Mouse (Mus musculus) stomach, embryonic 14.5 days (tissue): Measurements from ENCODE around the gene Mmp9. TPM values are rescaled to one million over a fixed set of nuclear protein-coding genes. Genes with fewer than 3 reads are reported as not detected.

ENCODE experiments used
- ATAC-seq: fragments of 200-750 bp; cut with Nextera tagmentation; 2 replicates; pipeline ENCODE4 v1.8.0; 2017; ENCODE audit warnings: low read depth, moderate TSS enrichment; ENCODE audit not compliant: insufficient number of reproducible peaks, insufficient read depth, low FRiP score
- H3K27ac ChIP-seq: fragments of 300-500 bp; sonication (generic); 2 replicates; pipeline ENCODE4 v1.5.1; 2014; ENCODE audit warnings: mild to moderate bottlenecking, low read length, moderate library complexity, mixed read lengths
- H3K27me3 ChIP-seq: fragments of 300-500 bp; sonication (generic); 2 replicates; pipeline ENCODE4 v1.6.1; 2014; ENCODE audit warnings: low read length, control low read depth, mixed read lengths; ENCODE audit not compliant: control insufficient read depth, insufficient read depth
- H3K36me3 ChIP-seq: fragments of 300-500 bp; sonication (generic); 2 replicates; pipeline ENCODE4 v1.6.1; 2014; ENCODE audit warnings: mild to moderate bottlenecking, control low read depth, low read length, moderate library complexity, mixed read lengths; ENCODE audit not compliant: control insufficient read depth, insufficient read depth
- H3K4me1 ChIP-seq: fragments of 300-500 bp; sonication (generic); 2 replicates; pipeline ENCODE4 v1.6.1; 2014; ENCODE audit warnings: low read length, control low read depth, mixed read lengths; ENCODE audit not compliant: control insufficient read depth, insufficient read depth
- H3K4me2 ChIP-seq: fragments of 300-500 bp; sonication (generic); replicated peaks from 2 replicates; pipeline ENCODE4 v1.6.1; 2014; ENCODE audit warnings: low read depth, low read length, control low read depth
- H3K4me3 ChIP-seq: fragments of 300-500 bp; sonication (generic); 2 replicates; pipeline ENCODE4 v1.5.1; 2014; ENCODE audit warnings: low read depth, low read length, control low read depth
- H3K9ac ChIP-seq: fragments of 300-500 bp; sonication (generic); replicated peaks from 2 replicates; pipeline ENCODE4 v1.6.1; 2014; ENCODE audit warnings: low read depth, mild to moderate bottlenecking, control low read depth, low read length, moderate library complexity, mixed read lengths
- H3K9me3 ChIP-seq: fragments of 300-500 bp; sonication (generic); 2 replicates; pipeline ENCODE4 v1.6.1; 2016; ENCODE audit warnings: low read depth, low read length, control low read depth; ENCODE audit not compliant: control insufficient read depth
- WGBS: fragments of 180-500 bp; shearing (Covaris S2); extraction: QIAGEN DNeasy Blood & Tissue Kit; methylation state at CpG from one replicate; pipeline ENCODE4 v1.1.7; 2014; 5-methylcytosine and 5-hydroxymethylcytosine counted together
- polyA plus RNA-seq: library from polyadenylated mRNA; unstranded; fragments of >200 nt; fragmentation: Nextera tagmentation; extraction: Ambion mirVana; gene quantifications from 2 replicates; pipeline ENCODE4 v1.2.1, GENCODE M21; 2014

The Mmp9 gene
- polyA plus RNA-seq, 1 experiment from 2014 or later: 1.8 TPM

DNA sequence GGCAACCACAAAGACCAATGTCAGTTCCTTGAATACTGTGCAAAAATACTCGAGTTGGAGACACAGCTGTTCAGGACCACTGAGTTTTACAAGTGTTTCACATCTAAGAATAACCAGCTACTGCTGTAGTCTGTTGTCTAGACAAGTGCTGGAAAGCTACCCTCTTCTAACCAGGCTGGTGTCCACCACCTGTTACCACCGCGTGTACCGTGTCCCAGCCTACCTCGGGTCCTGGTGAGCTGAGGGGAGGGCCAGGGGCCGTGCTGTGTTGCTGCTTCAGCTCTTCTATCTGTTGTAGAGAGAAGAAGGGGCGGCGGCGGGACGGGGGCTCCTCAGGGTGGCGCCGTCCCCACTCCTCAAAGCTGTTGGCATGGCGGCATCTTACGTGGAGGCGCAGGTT is 41.5 kb upstream of the Mmp9 start:
- H3K9ac ChIP-seq: no peak overlapping the region
- no peak for ATAC-seq
- WGBS: 94% methylated on average over 15 of the region's 15 CpGs

DNA sequence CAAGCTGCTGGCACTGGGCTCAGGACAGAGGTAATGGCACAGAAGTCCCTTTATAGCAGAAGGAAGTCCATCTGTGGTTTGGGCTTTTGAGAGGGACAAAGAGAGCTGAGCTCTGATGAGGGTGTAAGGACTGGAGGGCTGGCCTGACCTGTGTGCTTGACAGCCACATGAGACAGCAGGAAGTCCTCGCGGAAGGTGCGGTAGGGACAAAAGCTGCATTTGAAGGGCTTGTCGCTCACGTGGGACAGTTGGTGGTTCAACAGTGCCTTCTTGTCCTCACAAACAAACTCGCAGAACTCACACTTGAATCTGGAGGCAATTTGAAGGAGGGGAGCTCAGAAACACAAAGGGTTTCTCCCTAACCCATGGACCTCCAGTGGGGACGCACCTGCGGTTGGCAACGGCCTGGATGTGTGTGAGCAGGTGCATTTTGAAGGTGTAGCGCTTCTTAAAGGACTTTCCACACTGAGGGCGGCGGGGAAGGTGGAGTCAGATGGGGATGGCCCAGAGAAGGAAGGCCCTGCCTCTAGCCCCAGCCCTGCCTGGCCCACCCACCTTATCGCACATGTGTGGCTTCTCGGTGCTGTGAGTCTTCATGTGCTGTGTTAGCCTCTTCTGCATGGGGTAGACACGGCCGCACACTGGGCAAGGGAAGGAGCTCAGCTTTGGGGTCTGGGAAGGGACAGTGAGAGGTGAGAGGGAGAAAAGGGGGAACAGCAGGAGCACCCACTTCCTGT is 40.7 kb upstream of the Mmp9 start:
- Histone ChIP-seq H3K4me2 (no peak overlapping the region), H3K9me3 (no peaks in the 10 kb centered on the region), H3K9ac (no peak overlapping the region), H3K27ac (no peak overlapping the region), H3K4me1 (no peaks in the 10 kb centered on the region), H3K27me3 (no peaks in the 10 kb centered on the region), H3K4me3 (no peak overlapping the region), H3K36me3 (peaks cover 95% of the 10 kb centered on the region)
- ATAC-seq: no peak
- WGBS: 92% methylated on average over 16 of the region's 16 CpGs

More for the DNA sequence above, 41.5 kb upstream of the Mmp9 start:
- Histone ChIP-seq H3K27me3 (no peaks in the 10 kb centered on the region), H3K4me2 (no peak overlapping the region), H3K4me3 (no peak overlapping the region), H3K9me3 (no peaks in the 10 kb centered on the region), H3K36me3 (peaks cover 95% of the 10 kb centered on the region), H3K27ac (no peak overlapping the region), H3K4me1 (no peaks in the 10 kb centered on the region)

DNA sequence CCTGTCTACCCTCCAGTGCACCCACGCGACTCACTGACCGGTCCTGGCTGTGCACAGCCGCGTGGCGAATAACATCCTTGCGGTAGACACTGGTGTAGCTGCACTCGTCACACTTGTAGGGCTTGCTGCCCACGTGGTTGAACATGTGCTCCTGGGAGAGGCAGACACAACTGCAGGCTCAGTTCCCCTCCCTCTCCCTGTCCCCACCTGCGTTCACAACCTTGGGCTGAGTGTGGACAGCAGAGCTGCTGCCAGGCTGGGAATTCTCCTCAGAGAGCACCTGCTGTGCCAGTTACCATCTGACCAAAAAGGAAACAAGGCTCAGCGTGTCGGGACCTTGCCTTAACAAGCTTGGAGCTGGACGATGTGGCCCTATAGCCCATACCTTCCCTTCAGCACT is 39.2 kb upstream of the Mmp9 start:
- Histone ChIP-seq H3K9ac (no peak overlapping the region), H3K4me2 (no peak overlapping the region), H3K27me3 (no peaks in the 10 kb centered on the region), H3K9me3 (peaks cover 5% of the 10 kb centered on the region), H3K4me1 (no peaks in the 10 kb centered on the region), H3K36me3 (peaks cover 95% of the 10 kb centered on the region), H3K27ac (no peak overlapping the region), H3K4me3 (no peak overlapping the region)
- ATAC-seq: no peak
- WGBS: 90% methylated on average over 13 of the region's 13 CpGs

DNA sequence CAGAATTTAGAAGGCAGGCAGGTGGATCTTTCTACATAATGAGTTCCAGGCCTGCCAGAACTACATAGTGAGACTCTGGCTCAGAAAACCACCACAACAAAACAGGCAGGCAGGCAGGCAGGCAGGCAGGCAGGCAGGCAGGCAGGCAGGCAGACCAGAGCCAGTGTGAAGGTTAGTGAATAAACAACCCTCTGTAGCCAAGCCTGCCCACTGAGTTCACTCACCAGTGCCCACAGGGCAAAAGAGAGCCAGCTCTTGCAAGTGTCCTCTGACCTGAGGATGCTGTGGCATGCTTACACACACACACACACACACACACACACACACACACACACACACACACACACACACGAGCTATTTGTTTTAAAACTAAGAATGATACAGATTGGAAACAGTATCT is 37.1 kb upstream of the Mmp9 start:
- no peak for ATAC-seq
- Histone ChIP-seq H3K27me3 (no peaks in the 10 kb centered on the region), H3K9ac (no peak overlapping the region), H3K4me3 (no peak overlapping the region), H3K4me2 (no peak overlapping the region), H3K9me3 (peaks cover 5% of the 10 kb centered on the region), H3K36me3 (peaks cover 95% of the 10 kb centered on the region), H3K27ac (no peak overlapping the region), H3K4me1 (no peaks in the 10 kb centered on the region)
- 77% methylated on average over 1 of the region's 1 CpGs for WGBS

DNA sequence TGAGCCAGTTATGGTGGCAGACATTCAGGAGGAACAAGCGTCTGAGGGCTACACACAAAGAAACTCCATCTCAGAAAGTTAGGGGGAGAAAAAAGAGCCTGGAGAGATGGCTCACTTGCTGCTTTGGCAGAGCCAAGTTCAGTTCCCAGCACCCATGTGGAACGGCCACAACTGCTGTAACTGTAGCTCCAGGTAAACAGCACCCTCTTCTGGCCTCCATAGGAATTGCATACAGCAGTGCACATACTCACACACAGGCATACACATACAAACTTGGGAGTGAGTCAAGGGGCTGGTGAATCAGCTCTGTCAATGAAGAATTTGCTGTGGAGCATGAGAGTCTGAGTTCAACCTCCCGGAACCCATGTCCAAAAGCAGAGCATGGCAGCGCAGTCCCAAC is 34.5 kb upstream of the Mmp9 start:
- Histone ChIP-seq H3K9ac (no peak overlapping the region), H3K27me3 (no peaks in the 10 kb centered on the region), H3K9me3 (peaks cover 5% of the 10 kb centered on the region), H3K4me1 (peaks cover 12% of the 10 kb centered on the region; the same call in 1 of the 2 replicates), H3K27ac (no peak overlapping the region), H3K4me2 (no peak overlapping the region), H3K36me3 (peaks cover 79% of the 10 kb centered on the region), H3K4me3 (no peak overlapping the region)
- 96% methylated on average over 4 of the region's 4 CpGs for WGBS
- ATAC-seq: no peak

DNA sequence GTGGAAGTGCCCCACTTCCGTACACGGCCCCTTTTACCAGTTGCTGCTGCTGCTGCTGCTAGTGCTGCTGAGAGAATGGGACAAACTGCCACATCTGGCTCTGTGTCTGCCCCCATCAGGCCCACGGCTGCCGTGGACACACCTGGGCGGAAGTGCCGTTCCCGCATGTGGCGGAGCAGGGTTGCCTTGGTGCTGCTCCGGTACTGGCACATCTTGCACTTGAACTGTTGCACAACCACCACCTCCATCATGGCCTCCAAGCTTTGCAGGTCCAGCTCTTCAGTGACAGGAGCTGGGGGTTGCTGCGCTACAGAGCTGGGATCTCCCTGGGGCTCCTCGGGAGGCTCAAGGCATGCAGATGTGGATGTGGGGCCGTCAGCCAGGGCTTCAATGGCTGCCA is 33.1 kb upstream of the Mmp9 start:
- no peak for ATAC-seq
- no peak overlapping the region for H3K4me2 ChIP-seq
- H3K27ac ChIP-seq: no peak overlapping the region
- peaks cover 5% of the 10 kb centered on the region for H3K9me3 ChIP-seq
- H3K36me3 ChIP-seq: peaks cover 64% of the 10 kb centered on the region
- no peak overlapping the region for H3K9ac ChIP-seq
- H3K4me3 ChIP-seq: no peak overlapping the region
- 94% methylated on average over 12 of the region's 12 CpGs for WGBS
- H3K4me1 ChIP-seq: peaks cover 15% of the 10 kb centered on the region; the same call in 1 of the 2 replicates
- no peaks in the 10 kb centered on the region for H3K27me3 ChIP-seq

DNA sequence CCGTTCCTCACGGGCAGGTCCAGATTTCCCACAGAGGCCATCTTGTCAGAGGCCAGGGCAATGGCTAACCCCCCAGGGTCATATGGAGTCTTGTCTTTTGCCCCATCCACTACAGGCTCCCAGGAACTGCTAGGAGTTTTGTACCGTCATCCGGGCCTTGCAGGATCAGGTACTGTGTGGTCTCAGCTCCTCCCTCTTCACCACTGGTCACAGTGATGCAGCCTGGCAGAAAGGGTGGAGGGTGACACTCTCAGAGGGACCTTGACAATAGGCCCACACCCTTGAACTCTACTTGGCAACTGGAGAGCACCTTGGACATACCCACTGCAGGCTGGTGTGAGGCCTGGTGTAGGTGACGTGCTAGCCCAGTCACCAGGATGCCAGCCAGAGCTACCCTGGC is 32.6 kb upstream of the Mmp9 start:
- Histone ChIP-seq H3K4me2 (no peak overlapping the region), H3K9me3 (peaks cover 5% of the 10 kb centered on the region), H3K27ac (no peak overlapping the region), H3K36me3 (peaks cover 59% of the 10 kb centered on the region), H3K4me1 (peaks cover 16% of the 10 kb centered on the region; the same call in 1 of the 2 replicates), H3K27me3 (no peaks in the 10 kb centered on the region), H3K4me3 (no peak overlapping the region), H3K9ac (no peak overlapping the region)
- 95% methylated on average over 5 of the region's 5 CpGs for WGBS
- no peak for ATAC-seq

DNA sequence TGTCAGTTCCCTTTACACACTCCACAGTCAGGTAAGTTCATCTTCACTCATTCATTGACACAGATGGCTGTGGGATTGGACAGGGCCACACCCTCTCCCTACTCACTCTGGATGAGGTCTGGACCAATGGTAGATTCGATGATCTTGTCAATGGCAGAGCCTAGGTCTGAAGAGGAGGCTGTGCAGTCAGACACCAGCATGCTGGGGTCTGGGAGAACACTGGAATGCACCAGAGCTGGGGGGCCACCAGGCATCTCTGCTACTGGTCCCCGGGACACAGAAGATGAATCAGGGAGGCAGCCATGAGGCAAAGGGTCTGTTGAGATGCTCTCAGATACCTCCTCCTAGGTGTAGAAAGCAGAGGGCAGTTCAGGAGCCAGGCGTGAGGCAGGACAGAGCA is 31.5 kb upstream of the Mmp9 start:
- ATAC-seq: no peak
- H3K27me3 ChIP-seq: no peaks in the 10 kb centered on the region
- no peak overlapping the region for H3K4me3 ChIP-seq
- no peak overlapping the region for H3K27ac ChIP-seq
- WGBS: 86% methylated on average over 3 of the region's 3 CpGs
- peaks cover 5% of the 10 kb centered on the region for H3K9me3 ChIP-seq
- peaks cover 16% of the 10 kb centered on the region; the same call in 1 of the 2 replicates for H3K4me1 ChIP-seq
- no peak overlapping the region for H3K4me2 ChIP-seq
- no peak overlapping the region for H3K9ac ChIP-seq
- peaks cover 50% of the 10 kb centered on the region for H3K36me3 ChIP-seq

DNA sequence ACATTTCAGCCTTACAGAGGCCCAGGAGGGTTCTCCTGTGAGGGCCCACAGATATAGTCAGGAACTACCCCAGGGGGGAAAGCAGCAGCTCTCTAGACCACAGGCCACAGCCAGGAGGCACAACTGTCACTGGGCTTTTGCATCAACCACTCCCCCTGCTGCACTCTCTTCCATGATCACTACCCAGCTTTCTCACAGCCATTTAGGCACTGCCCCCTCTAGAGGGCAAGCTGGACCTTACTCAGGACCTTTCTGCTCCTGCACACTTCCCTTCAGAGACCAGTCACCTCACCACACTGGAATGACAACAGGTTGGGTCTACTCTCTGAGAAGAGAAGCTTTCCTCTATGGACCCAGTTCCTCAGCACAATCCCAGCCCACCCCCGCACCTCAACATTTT is 31.0 kb upstream of the Mmp9 start:
- ATAC-seq: no peak
- H3K4me2 ChIP-seq: peak overlapping the region; percentile 86; the same call in 1 of the 2 replicates
- peaks cover 16% of the 10 kb centered on the region; the same call in 1 of the 2 replicates for H3K4me1 ChIP-seq
- peak overlapping the region; percentile 81 for H3K4me3 ChIP-seq
- H3K27ac ChIP-seq: no peak overlapping the region
- peaks cover 46% of the 10 kb centered on the region for H3K36me3 ChIP-seq
- peaks cover 5% of the 10 kb centered on the region for H3K9me3 ChIP-seq
- no peaks in the 10 kb centered on the region for H3K27me3 ChIP-seq
- WGBS: 74% methylated on average over 1 of the region's 1 CpGs
- H3K9ac ChIP-seq: no peak overlapping the region
